Mouse (Mus musculus): Measurements from ENCODE around the gene Tmem115.

GRCm38 (mm10) chr9:107493511-107493910, 40.2 kb upstream of the Tmem115 start:
- TF ChIP-seq CTCF (IDR thresholded peaks at IDR 0.05; ENCODE audit: low read depth) (no peak), EP300 (IDR thresholded peaks at IDR 0.05; ENCODE audit: low read depth) (no peak)
